19 mouse cellular contexts compared by ENCODE assay signal in the genomic region with DNA sequence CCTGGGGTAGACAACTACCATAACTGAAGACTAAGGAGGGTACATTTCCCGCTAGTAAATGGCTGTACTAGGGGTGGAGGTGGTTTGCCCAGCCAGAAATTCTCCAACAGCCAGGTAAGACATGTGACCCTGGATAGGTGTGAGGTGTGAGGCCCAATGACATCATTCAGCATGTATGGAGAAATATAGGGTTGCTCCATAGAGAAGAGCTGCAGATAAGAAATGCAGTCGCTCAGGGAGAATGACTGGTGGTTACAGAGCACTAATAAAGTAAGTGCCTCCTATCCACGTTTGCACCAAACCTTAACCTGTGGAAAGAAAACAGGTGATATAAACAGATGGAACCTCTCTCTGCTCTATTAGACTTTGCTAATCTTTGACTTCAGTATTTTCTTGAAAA.
DNase-seq lines count a peak whose midpoint lies in the region; ATAC-seq and TF ChIP-seq lines count a peak whose summit lies in the region.
"Had no signal": no experiment of that assay in that cellular context is flagged by ENCODE, and none has a peak within 500 bp of the region (broad histone marks: within the 10 kb centered on the region; RNA-seq: fewer than 3 reads in every experiment).

No protein-coding gene starts in this region.

- no peak overlapping the region for H3K4me2 ChIP-seq in intestine, embryonic 15.5 days (replicated peaks)
- H3K4me2 ChIP-seq in intestine, embryonic 16.5 days (ENCODE audit: low read depth, low read length) = no peak overlapping the region
- no peak overlapping the region for H3K4me2 ChIP-seq in intestine, postnatal 0 days (replicated peaks; ENCODE audit: low read depth)

- no peaks in the 10 kb centered on the region for H3K27me3 ChIP-seq in intestine, embryonic 15.5 days (replicated peaks)
- no peaks in the 10 kb centered on the region for H3K27me3 ChIP-seq in intestine, embryonic 16.5 days (replicated peaks; ENCODE audit: control insufficient read depth, insufficient read depth, low read length)
- no peaks in the 10 kb centered on the region for H3K27me3 ChIP-seq in intestine, postnatal 0 days (replicated peaks; ENCODE audit: control insufficient read depth, insufficient read depth, low read length)
- no peaks in the 10 kb centered on the region for H3K27me3 ChIP-seq in midbrain, embryonic 10.5 days (ENCODE audit: low read depth, poor library complexity, severe bottlenecking)
- H3K27me3 ChIP-seq: CH12.LX, Patski had no signal

- 0 out of 2 replicates have a peak, but pooled peaks have one; percentile 12 for ATAC-seq in intestine, embryonic 15.5 days
- no peak for ATAC-seq in intestine, embryonic 16.5 days
- ATAC-seq in intestine, postnatal 0 days = peak; percentile 94
- ATAC-seq: activated CD4-positive, CD25-positive, alpha-beta regulatory T cell, adult 4 months; CD4-positive, CD25-positive, alpha-beta regulatory T cell, adult 4 months; Patski had no signal

- H3K4me1 ChIP-seq in intestine, embryonic 15.5 days (replicated peaks) = no peaks in the 10 kb centered on the region
- no peaks in the 10 kb centered on the region for H3K4me1 ChIP-seq in intestine, embryonic 16.5 days (ENCODE audit: control insufficient read depth, insufficient read depth, low read length)
- H3K4me1 ChIP-seq in intestine, postnatal 0 days (replicated peaks; ENCODE audit: control insufficient read depth, insufficient read depth, low read length) = no peaks in the 10 kb centered on the region
- no peaks in the 10 kb centered on the region for H3K4me1 ChIP-seq in midbrain, embryonic 10.5 days

- H3K36me3 ChIP-seq in intestine, embryonic 15.5 days = no peaks in the 10 kb centered on the region
- no peaks in the 10 kb centered on the region for H3K36me3 ChIP-seq in intestine, embryonic 16.5 days (ENCODE audit: control insufficient read depth, insufficient read depth, low read length)
- no peaks in the 10 kb centered on the region for H3K36me3 ChIP-seq in intestine, postnatal 0 days (ENCODE audit: control insufficient read depth, insufficient read depth)
- H3K36me3 ChIP-seq in midbrain, embryonic 10.5 days = no peaks in the 10 kb centered on the region
- H3K36me3 ChIP-seq: G1E had no signal

- no peak overlapping the region for H3K9ac ChIP-seq in intestine, embryonic 15.5 days
- H3K9ac ChIP-seq in intestine, embryonic 16.5 days (ENCODE audit: low read depth, low read length) = no peak overlapping the region
- no peak overlapping the region for H3K9ac ChIP-seq in intestine, postnatal 0 days (ENCODE audit: low read depth, low read length)

- no peak for DNase-seq in midbrain, embryonic 10.5 days (ENCODE audit: low spot score)
- DNase-seq: adrenal gland, adult 2 months; adrenal gland, adult 8-10 months; adrenal gland, postnatal 10 days; adrenal gland, postnatal 14 days; adrenal gland, postnatal 25 days; adrenal gland, postnatal 36 days; B cell, adult 2 months; cerebellum, adult 11 months; cerebellum, adult 11-12 months; cerebellum, adult 18-20 months had no signal

- 79% methylated on average over 3 of the region's 3 CpGs for WGBS in intestine, embryonic 15.5 days
- WGBS in intestine, embryonic 16.5 days = 75% methylated on average over 3 of the region's 3 CpGs
- WGBS in intestine, postnatal 0 days = 60% methylated on average over 3 of the region's 3 CpGs
- WGBS in midbrain, embryonic 10.5 days = 83% methylated on average over 3 of the region's 3 CpGs

- no peak overlapping the region for H3K4me3 ChIP-seq in intestine, embryonic 15.5 days (replicated peaks)
- no peak overlapping the region for H3K4me3 ChIP-seq in intestine, embryonic 16.5 days (ENCODE audit: low read length)
- H3K4me3 ChIP-seq in intestine, postnatal 0 days (ENCODE audit: low read depth, low read length) = no peak overlapping the region
- no peak overlapping the region for H3K4me3 ChIP-seq in midbrain, embryonic 10.5 days

- H3K27ac ChIP-seq in intestine, embryonic 15.5 days = no peak overlapping the region
- no peak overlapping the region for H3K27ac ChIP-seq in intestine, embryonic 16.5 days (ENCODE audit: low read length)
- H3K27ac ChIP-seq in intestine, postnatal 0 days (ENCODE audit: low read depth, low read length) = no peak overlapping the region
- H3K27ac ChIP-seq in midbrain, embryonic 10.5 days (replicated peaks) = no peak overlapping the region

- TF ChIP-seq CTCF in intestine, postnatal 0 days (IDR thresholded peaks at IDR 0.05; ENCODE audit: low read depth) = no peak

- H3K9me3 ChIP-seq in intestine, embryonic 15.5 days = no peaks in the 10 kb centered on the region
- H3K9me3 ChIP-seq in intestine, embryonic 16.5 days (ENCODE audit: control insufficient read depth, low read length) = no peaks in the 10 kb centered on the region
- no peaks in the 10 kb centered on the region for H3K9me3 ChIP-seq in intestine, postnatal 0 days (ENCODE audit: control insufficient read depth)
- H3K9me3 ChIP-seq in midbrain, embryonic 10.5 days (replicated peaks) = no peaks in the 10 kb centered on the region
- H3K9me3 ChIP-seq: G1E had no signal
